Mouse (Mus musculus): ENCODE results near the gene Hes1.
A peak's percentile ranks its signal among the peaks of the same experiment; 100 is the strongest.

The Hes1 gene

DNA sequence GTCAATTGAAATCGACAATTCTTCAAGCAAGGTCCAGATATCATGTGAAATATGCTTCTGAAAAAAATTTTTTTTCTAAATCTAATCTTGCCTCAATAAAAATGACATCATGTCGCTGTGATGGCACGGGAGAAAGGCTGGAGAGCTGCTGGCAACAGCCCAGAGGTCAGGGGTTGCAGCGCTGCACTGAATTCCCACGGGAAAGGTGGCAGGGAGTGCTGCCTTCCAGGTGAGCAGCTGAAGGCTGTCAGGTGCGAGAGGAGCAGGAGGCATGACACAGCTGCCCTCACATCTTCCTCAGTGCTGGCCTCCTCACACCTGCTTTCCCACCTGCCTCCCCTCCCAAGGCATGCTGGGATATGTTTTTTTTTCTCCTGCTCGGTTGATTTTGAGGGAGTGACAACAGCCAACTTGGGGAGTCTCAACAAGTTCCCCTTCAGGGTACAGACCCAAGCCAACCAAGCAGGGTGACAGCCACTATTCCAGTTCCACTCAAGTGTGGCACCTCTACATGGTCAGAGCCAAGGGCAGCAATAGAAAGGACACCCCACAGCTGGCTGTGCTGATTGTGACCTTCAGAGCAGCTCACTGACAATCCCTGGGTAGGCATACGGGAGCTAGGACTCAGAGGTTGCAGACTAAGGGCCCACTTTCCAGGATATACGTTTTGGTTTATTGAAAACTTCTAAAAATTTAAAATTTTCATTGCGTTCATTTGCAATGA lies 13.3 kb upstream of the Hes1 start:
- DNase-seq (ENCODE audit: low spot score in 2 of 2): no peak

GRCm38 (mm10) chr16:30052271-30052670 lies 11.9 kb upstream of the Hes1 start:
- no peak for DNase-seq (ENCODE audit: low spot score in 2 of 2)

- no peak for DNase-seq (ENCODE audit: low spot score in 2 of 2)
Observed at GRCm38 (mm10) chr16:30052839-30053511, 11.2 kb upstream of the Hes1 start.

DNA sequence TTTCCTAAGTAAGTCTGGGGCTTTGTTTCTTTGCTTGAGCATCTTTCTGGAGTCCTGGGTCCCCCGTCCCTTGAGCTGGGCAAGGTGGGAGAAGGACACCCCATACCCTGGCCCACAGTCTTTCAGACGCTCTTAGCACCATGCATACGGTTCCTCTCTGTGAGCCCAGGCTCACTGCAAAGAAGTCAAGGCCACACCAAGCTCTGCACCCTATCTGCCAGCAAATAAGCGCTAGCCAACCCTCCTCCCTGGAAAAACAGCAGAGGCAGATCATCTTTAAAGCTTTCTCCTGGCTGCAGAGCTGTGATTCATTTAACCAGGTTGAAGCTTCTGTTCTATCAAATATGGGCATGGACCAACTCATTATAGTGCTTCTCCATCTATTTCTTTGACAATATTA lies 9.6 kb upstream of the Hes1 start:
- DNase-seq (ENCODE audit: low spot score in 2 of 2): no peak

- DNase-seq (ENCODE audit: low spot score in 2 of 2): no peak
Observed at GRCm38 (mm10) chr16:30055361-30055889, 8.8 kb upstream of the Hes1 start.

DNA sequence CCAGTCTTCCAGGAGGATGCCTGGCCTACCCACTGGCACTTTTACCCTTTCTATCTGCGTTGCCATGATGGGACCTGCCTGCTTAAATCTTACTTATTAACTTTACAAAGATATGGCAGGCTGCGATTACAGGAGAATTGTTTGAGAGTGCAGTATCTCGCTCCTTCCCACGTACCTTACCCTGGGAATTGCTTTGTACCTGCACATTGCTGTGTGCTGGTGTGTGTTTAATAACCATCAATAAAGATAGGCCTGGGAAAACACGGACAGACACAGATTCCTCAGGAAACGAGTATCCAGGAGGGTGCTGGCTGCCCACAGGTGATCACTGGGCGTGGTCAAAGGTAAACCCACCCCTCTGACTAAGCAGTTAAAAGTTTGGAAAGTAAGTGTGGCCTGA lies 8.3 kb upstream of the Hes1 start:
- DNase-seq (ENCODE audit: low spot score in 2 of 2): no peak

DNA sequence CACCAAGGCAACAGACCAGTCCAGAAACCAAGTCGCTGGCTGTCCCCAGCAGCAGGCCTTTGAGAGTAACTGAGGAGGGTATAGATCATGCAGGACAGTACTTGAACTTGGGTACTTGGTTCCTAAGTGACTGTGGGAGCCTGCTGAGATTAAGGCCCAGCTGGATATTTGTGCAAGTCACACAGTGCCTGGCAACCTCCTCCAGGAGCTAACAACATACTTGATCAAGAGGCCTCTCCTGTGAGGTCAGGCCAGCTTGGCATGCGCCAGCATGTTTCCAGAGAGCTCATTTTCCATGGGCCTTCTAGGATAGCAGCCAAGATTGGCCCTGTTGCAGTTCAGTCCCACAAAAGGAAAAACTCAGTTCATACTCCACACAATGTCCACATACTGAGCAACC lies 7.3 kb upstream of the Hes1 start:
- no peak for DNase-seq (ENCODE audit: low spot score in 2 of 2)

- DNase-seq (ENCODE audit: low spot score in 2 of 2): peak; percentile 39 to 57
Observed at GRCm38 (mm10) chr16:30058974-30059717, 5.0 kb upstream of the Hes1 start.

GRCm38 (mm10) chr16:30060412-30060811 lies 3.8 kb upstream of the Hes1 start:
- peak in 1 of 2 experiments; percentile 43 for DNase-seq (ENCODE audit: low spot score in 2 of 2)

GRCm38 (mm10) chr16:30062242-30063030 lies 1.7 kb upstream of the Hes1 start:
- peak in 1 of 2 experiments; percentile 17 for DNase-seq (ENCODE audit: low spot score in 2 of 2)

DNA sequence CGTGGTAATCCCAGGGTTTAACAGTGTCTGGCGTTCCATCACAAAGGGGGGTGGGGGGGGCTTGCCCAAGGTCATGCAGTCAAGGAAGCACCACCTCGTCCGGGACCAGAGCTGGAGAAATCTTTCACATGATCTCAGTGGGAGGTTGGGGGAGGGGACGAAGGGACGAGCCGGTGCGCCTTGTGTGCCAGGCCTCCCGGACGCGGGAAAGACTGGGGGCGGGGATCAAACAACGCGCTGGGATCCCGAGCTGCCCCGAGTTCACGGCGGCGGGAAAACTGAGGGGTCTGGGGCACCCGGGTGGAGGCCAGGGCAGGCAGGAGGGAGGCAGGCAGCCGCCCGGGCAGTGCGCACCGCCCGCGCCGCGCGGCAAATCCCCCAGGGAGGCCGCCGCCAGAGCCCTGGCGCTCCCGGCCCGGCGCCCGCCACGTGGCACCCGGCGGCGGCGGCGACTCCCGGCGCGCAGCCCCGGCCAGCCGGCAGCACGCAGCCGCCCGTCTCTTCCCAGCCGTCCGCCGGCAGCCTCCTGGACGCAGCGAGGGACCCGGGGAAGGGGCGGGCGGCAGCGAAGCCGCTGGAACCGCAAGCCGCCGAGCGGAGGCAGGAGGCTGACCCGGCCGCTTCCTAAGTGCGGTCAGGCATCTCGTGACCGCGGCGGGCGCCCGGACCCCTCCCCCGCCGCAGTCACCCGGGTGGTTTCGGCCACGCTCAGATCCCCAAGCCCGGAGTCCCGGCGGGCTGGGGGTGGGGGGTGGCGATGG lies 883 bp upstream of the Hes1 start:
- peak; percentile 56 to 60 for DNase-seq (ENCODE audit: low spot score in 2 of 2)

DNA sequence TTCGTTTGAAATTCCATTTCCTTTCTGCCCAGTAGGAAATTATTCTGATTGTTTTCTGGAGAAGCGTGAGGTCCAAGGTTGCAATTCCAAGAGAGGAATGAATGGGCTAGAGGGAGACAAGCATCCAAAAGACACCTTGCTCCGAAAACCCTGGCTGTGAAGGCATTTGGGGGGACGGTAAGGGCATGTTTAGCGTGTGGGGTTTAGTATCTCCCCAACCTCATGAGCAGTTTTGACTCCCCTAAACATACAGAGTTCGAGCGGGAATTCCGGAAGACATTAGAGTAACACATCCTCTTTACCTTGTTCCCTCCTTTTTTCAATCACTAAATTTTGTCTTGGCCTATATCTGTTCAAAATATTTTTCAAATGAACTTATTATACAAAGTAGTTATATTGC lies 429 bp downstream of the Hes1 start:
- no peak for DNase-seq (ENCODE audit: low spot score in 2 of 2)

- DNase-seq (ENCODE audit: low spot score in 2 of 2): peak; percentile 85 to 93
Observed at GRCm38 (mm10) chr16:30065077-30065476, 893 bp downstream of the Hes1 start.

DNA sequence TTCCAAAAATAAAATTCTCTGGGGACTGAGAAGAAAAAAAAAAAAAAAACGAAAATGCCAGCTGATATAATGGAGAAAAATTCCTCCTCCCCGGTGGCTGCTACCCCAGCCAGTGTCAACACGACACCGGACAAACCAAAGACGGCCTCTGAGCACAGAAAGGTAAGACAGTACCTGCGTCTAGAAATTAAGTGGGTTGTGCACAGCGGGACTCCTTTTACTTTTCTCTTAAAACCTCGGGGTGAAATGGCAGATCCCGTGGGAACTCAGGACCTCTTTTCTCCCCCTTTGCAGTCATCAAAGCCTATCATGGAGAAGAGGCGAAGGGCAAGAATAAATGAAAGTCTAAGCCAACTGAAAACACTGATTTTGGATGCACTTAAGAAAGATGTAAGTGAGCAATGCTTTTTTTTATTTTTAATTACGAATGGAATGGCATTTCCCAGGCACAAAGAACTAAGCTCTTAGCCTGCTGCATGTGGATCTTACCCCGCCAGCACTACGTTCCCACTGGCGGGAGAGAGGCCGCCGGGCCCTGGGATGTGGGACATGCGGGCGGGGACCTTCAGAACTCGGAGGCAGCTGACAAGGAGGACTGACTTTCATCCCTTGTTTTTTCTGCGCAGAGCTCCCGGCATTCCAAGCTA lies 1.5 kb downstream of the Hes1 start:
- DNase-seq (ENCODE audit: low spot score in 2 of 2): no peak

DNA sequence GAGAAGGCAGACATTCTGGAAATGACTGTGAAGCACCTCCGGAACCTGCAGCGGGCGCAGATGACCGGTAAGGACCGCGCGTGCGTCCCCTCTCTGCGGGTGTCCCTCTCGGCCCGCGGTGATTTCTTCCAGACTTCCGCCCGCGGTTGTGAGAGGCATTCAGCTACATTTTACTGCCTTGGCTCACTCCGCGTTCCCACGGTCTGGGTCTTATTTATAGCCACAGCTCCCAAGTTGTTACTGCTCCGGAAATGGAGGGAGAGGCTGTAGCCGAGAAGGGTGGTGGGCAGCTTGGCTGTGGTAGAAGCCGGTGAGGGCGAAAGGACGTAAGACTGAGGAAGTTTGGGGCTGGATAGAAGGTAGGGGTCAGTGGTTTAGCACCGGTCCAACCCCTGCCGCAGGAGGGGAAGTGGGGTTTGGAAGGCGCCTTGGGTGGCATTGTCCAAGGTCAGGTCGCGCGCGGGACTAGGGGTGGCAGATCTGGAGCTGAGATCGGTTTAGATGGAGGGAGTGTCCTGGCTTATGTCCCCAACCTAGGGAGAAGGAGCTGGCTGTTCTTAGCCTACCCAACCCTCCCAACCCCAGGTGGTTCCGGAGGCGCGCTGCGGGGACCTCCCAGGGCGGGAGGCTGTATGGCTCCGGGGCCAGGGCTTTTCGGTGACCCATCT lies 2.1 kb downstream of the Hes1 start:
- DNase-seq (ENCODE audit: low spot score in 2 of 2): peak; percentile 66 to 69

DNA sequence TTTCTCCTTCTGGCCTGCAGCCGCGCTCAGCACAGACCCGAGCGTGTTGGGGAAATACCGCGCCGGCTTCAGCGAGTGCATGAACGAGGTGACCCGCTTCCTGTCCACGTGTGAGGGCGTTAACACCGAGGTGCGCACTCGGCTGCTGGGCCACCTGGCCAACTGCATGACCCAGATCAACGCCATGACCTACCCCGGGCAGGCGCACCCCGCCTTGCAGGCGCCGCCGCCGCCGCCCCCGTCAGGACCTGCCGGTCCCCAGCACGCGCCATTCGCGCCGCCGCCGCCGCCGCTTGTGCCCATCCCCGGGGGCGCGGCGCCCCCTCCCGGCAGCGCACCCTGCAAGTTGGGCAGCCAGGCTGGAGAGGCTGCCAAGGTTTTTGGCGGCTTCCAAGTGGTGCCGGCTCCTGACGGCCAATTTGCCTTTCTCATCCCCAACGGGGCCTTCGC lies 2.7 kb downstream of the Hes1 start:
- peak; percentile 82 to 89 for DNase-seq (ENCODE audit: low spot score in 2 of 2)

DNA sequence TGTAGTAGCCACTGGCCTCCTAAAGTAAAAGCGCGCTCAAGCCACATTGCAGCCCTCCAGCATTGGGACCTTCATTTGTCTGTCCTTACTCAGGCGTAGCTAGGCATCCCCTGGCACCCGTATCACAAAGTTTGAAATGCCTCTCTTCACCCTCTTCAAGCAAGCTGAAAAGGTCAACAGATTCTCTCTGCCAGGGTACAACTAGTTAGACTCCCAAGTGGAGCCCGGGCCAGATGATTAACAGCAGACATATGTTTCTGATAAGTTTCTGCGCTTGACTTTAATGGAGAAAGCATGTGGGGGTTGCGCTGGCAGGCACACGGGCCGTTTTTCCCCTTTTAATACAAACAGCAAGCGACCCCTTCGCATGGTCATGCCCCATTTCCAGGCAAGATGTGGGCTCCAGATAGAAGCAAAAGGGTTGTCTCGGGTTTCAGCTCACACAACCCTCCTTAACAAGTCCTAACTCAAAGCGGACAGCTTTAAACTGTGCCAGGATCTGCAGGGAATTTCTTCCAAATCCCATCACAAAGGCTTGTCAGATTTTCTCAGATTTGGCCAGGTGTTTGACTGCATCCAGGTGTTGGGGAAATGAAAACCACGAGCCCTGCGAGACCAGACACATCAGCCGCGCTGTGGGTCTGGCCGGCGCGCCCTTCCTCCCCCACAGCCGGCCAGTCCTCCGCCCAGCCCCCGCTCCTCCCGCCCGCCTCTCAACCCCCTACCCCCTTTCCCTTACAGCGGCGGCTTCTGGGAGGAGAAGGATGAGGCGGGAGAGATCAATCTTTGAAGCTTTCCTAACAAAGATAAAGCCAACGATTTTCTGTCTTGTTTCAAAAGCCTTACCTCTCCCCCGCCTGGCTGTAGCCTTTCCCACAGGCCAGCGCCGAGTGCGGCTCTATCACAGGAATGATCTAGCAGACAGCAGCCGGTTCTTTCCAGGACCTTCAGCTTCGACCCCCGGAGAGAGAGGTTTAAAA lies 4.1 kb downstream of the Hes1 start:
- DNase-seq (ENCODE audit: low spot score in 2 of 2): peak in 1 of 2 experiments; percentile 17

DNA sequence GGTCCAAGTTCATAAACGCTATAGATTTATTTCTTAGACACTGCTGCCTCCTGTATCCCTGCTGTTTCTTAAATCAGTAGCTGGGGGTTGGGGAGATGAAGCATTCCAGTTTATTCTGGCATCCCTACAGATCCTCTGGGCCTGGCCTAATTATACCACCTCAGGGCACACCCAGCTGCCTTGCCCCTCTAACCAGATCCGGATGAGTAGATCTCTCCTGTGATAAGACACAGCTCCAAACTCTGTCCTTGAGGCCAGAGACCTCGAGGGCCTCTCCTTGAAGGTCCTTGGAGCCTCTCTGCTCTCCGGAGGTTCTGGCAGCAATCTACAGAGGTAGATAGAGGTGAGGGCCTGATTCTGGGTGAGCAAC lies 5.4 kb downstream of the Hes1 start:
- DNase-seq (ENCODE audit: low spot score in 2 of 2): peak in 1 of 2 experiments; percentile 31

Data from frontal cortex, postnatal 36 days (tissue).